Mouse (Mus musculus): ENCODE data around the gene Ctla2a. TPM values are rescaled to one million over a fixed set of nuclear protein-coding genes. Genes with fewer than 3 reads are reported as not detected.
A peak's percentile ranks its signal among the peaks of the same experiment; 100 is the strongest.
"Not testable (repeated sequence)": the region's sequence is repeated elsewhere in the genome, so short reads cannot be mapped to it uniquely, and the experiment has no call there.

The Ctla2a gene
- total RNA-seq (2021): 10 to 100 TPM; 84.8 to 88.8 TPM

GRCm38 (mm10) chr13:60936500-60936901 is at the start of gene Ctla2a, which contains the start of gene Gm49391:
Ctla2a (minus strand) TSS chr13:60936625.
Gm49391 (minus strand) TSS chr13:60936571.
- intact Hi-C loops (cut with DNase I): loop anchor here (1.0 to 5.0 kb wide), 3 partner anchors 26 to 89 kb away; no protein-coding TSS in a partner anchor
- peak; percentile 74 for DNase-seq (ENCODE audit: low spot score)

GRCm38 (mm10) chr13:60972319-60972718 is 35.9 kb upstream of the Ctla2a start:
- intact Hi-C loops (cut with DNase I): not testable (repeated sequence)

GRCm38 (mm10) chr13:60963985-60964384 is 27.6 kb upstream of the Ctla2a start:
- not testable (repeated sequence) for DNase-seq (ENCODE audit: low spot score)
- intact Hi-C loops (cut with DNase I): loop anchor here (2.0 to 5.0 kb wide), 2 partner anchors 27 to 67 kb away; partner anchors contain the start of genes Ctla2a, Ctla2b, Gm49391 and Gm49392

More at GRCm38 (mm10) chr13:60972319-60972718, 35.9 kb upstream of the Ctla2a start:
- not testable (repeated sequence) for DNase-seq (ENCODE audit: low spot score)

- no peak for DNase-seq (ENCODE audit: low spot score)
- intact Hi-C loops (cut with DNase I): loop anchor here (2.0 to 5.0 kb wide), 2 partner anchors 25 to 64 kb away; partner anchors contain the start of genes Ctla2a, Ctla2b, Gm49391 and Gm49392
These were observed 25.3 kb upstream of the Ctla2a start for GRCm38 (mm10) chr13:60961706-60962105.

GRCm38 (mm10) chr13:60941884-60942283 is 5.5 kb upstream of the Ctla2a start, which contains the start of gene Tpbpa:
Tpbpa (minus strand) TSS chr13:60941984.
- DNase-seq (ENCODE audit: low spot score); intact Hi-C loops (cut with DNase I): not testable (repeated sequence)

GRCm38 (mm10) chr13:60935490-60935889 is 935 bp downstream of the Ctla2a start, which contains the start of gene Gm49393:
Gm49393 (minus strand) TSS chr13:60935590.
- DNase-seq (ENCODE audit: low spot score): not testable (repeated sequence)
- intact Hi-C loops (cut with DNase I): loop anchor here (5.0 kb wide), 1 partner anchor 88 kb away; no protein-coding TSS in a partner anchor

DNA sequence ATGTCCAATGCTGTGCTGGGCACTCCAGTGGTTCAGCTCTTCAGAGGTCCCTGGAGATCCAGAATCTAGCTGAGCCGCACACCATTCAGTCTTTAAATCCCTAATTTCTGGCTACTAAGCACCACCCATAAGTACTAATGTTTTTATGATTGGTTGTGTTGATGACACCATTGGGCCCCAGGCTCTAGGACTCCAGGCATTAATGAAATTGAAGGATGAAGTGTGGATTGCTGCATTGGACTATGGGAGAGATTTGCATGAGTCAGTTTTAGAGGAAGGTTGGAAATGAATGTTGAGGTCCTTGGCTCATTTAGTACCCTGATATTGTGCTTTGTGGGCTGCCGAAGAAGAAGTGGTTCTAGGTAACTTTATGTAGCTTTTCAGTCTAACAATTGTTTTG is 31.6 kb downstream of the Ctla2a start, which contains the start of gene Tpbpb:
Tpbpb (minus strand) TSS at position 101 of the 400 bp plus-strand sequence.
- DNase-seq (ENCODE audit: low spot score); intact Hi-C loops (cut with DNase I): not testable (repeated sequence)

DNA sequence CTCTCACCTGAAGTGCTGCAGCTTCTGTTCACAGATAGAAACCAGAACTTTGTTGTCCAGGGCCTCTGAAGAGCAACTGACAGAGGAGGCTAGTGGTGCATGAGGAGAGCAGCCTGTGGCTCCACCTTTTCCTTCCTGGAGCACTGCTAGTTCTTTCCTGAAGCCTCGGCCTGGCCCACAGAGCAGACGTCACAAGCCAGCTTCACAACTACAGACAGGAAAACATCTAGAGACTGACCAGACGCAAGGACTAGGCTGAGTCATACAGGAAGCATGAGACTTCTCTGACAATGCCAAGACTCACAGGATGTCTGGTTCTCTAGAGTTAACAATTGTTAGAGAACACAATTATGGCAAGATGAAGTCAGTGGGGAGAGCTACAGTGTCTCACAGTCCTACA is 39.1 kb downstream of the Ctla2a start, which contains the start of gene Ctla2b:
Ctla2b (minus strand) TSS at position 120 of the 400 bp plus-strand sequence.
- intact Hi-C loops (cut with DNase I): loop anchor here (5.0 kb wide), 3 partner anchors 50 to 70 kb away; no protein-coding TSS in a partner anchor
- DNase-seq (ENCODE audit: low spot score): peak; percentile 80

DNA sequence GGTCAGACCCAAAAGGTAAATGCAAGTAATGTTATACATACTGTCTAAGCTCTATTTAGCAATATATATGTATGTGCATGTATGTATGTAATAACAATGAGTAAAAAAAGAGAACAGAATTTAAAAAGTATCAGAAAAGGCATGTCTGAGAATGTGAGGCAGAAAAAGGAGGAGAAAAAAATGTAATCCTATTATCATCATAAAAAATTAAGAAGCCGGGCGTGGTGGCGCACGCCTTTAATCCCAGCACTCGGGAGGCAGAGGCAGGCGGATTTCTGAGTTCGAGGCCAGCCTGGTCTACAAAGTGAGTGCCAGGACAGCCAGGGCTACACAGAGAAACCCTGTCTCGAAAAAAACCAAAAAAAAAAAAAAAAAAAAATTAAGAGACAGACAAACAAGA is 39.6 kb downstream of the Ctla2a start, which contains the start of gene Gm49392:
Gm49392 (minus strand) TSS at position 101 of the 400 bp plus-strand sequence.
- intact Hi-C loops (cut with DNase I): loop anchor here (5.0 kb wide), 3 partner anchors 49 to 69 kb away; no protein-coding TSS in a partner anchor
- DNase-seq (ENCODE audit: low spot score): not testable (repeated sequence)

DNA sequence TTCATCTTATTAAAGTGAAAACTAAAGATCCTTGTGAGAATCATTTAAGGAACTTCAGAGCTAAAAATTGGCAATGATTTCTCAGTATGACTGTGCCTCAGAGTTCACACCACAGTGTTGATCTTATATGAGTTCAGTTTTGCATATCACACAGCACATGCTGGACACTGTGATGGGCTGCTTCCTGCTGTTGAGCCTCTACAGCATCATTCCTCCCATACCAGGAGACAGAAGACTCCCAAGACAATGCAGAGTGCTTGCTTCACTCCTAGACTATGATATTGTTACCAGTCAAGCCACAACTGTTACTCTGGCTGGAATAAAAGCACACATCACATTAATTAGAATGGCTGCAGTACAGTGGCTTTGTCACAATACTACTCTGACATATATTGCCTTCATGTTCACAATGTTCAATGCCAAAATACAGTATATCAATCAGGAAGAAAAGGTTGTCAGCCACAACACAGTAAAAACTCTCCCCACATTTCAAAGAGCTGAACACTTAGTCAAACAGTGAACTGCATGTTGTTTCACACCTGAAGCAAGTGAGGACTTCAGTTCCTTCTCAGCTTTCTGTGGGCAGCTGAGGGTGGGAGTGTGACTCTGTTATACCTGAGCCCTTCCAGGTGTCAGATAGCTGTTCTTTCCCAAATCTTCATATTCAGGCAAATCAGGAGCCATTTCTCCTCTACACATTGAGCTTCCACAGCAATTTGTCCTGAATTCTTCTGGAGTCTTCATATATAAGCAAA is 40.8 kb downstream of the Ctla2a start:
- no peak for DNase-seq (ENCODE audit: low spot score)
- intact Hi-C loops (cut with DNase I): loop anchor here (5.0 kb wide), 3 partner anchors 48 to 68 kb away; no protein-coding TSS in a partner anchor

GRCm38 (mm10) chr13:60892301-60892700 is 44.1 kb downstream of the Ctla2a start:
- intact Hi-C loops (cut with DNase I): no loop called here
- no peak for DNase-seq (ENCODE audit: low spot score)

Other genes starting within 250 kb of the Ctla2a start
- not detected for gene BC051665, start 150.3 kb downstream of the Ctla2a start, total RNA-seq (2021)
- not detected for gene Ctsll3, start 133.8 kb downstream of the Ctla2a start, total RNA-seq (2021)
- under 1 TPM in 1 of 2 experiments, not detected in 1; 0.25 TPM for gene 4930486L24Rik, start 72.2 kb downstream of the Ctla2a start, total RNA-seq (2021)
- 1 to 10 TPM; 1.4 to 2.3 TPM for gene Gm49392, start 39.7 kb downstream of the Ctla2a start, total RNA-seq (2021)
- 1 to 10 TPM; 4.8 to 6.7 TPM for gene Ctla2b, start 39.2 kb downstream of the Ctla2a start, total RNA-seq (2021)
- not detected for gene Tpbpb, start 31.7 kb downstream of the Ctla2a start, total RNA-seq (2021)
- not detected for gene Gm49393, start 1.0 kb downstream of the Ctla2a start, total RNA-seq (2021)
- gene Gm49391, start 54 bp downstream of the Ctla2a start, total RNA-seq (2021): 1 to 10 TPM; 2.0 to 6.5 TPM
- not detected for gene Tpbpa, start 5.4 kb upstream of the Ctla2a start, total RNA-seq (2021)
- not detected for gene Ctsj, start 69.3 kb upstream of the Ctla2a start, total RNA-seq (2021)
- not detected for gene Ctsq, start 104.0 kb upstream of the Ctla2a start, total RNA-seq (2021)
- gene Ctsr, start 227.6 kb upstream of the Ctla2a start, total RNA-seq (2021): not detected